Mouse (Mus musculus) gastrocnemius, adult 18-20 months (tissue): ENCODE results near the gene Rexo2. TPM values are rescaled to one million over a fixed set of nuclear protein-coding genes. Genes with fewer than 3 reads are reported as not detected.
A peak's percentile ranks its signal among the peaks of the same experiment; 100 is the strongest.
"Not testable (repeated sequence)": the region's sequence is repeated elsewhere in the genome, so short reads cannot be mapped to it uniquely, and the experiment has no call there.

Source experiments
- DNase-seq: peaks from one replicate; pipeline ENCODE4 v3.0.0; 2021; ENCODE audit warnings: low spot score
- long read RNA-seq, 2 experiments: library from polyadenylated mRNA; stranded (forward); transcript quantifications; one replicate each; pipeline ENCODE4 v2.0.0; 2021
- total RNA-seq, 2 experiments: library from RNA; stranded (reverse); gene quantifications; 2 replicates each; pipeline ENCODE4 v1.2.3; 2021

Rexo2 gene
- total RNA-seq, result 10 to 100 TPM; 65.9 to 69.0 TPM
- long read RNA-seq, experiment 1, transcript Rexo2-201 (7 exons, 1,077 nt), result major isoform, 109 of 130 reads
- long read RNA-seq, experiment 1, transcript Rexo2-205 (3 exons, 553 nt), result minor isoform, 10 of 130 reads
- long read RNA-seq, experiment 1, partial matches to known transcripts, result 1 of 130 reads
- long read RNA-seq, experiment 1, other reads (novel, unspliced or antisense), result 6 of 130 reads
- long read RNA-seq, experiment 2, transcript Rexo2-202 (4 exons, 1,780 nt), result minor isoform, 10 of 128 reads
- long read RNA-seq, experiment 2, transcript Rexo2-201 (7 exons, 1,077 nt), result major isoform, 105 of 128 reads
- long read RNA-seq, experiment 2, transcript Rexo2-205 (3 exons, 553 nt), result minor isoform, 5 of 128 reads
- long read RNA-seq, experiment 2, partial matches to known transcripts, result 2 of 128 reads
- long read RNA-seq, experiment 2, other reads (novel, unspliced or antisense), result 6 of 128 reads

GRCm38 (mm10) chr9:48480411-48481213 lies at the start of gene Rexo2:
Rexo2 (minus strand) TSS chr9:48480623.
- DNase-seq, result peak; percentile 95

DNA sequence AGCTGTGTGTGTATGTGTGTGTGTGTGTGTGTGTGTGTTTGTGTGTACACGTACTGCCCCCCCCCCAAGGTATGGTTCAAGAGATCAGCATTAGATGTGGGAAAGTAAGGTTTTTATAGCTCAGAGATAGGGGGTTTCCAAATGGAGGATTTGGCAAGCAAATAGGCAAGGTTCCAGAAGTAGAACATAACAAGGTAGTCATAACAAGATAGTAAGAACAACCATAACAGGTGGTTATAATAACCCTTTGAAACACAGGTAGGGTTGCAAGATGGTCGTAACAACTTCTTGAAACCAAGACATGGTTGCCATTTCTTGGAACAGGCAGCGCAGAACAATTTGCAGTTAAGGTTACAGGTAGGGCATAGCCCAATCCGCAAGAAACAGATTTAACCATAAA lies 46.1 kb upstream of the Rexo2 start:
- no peak for DNase-seq

GRCm38 (mm10) chr9:48525566-48525965 lies 45.1 kb upstream of the Rexo2 start:
- no peak for DNase-seq

DNA sequence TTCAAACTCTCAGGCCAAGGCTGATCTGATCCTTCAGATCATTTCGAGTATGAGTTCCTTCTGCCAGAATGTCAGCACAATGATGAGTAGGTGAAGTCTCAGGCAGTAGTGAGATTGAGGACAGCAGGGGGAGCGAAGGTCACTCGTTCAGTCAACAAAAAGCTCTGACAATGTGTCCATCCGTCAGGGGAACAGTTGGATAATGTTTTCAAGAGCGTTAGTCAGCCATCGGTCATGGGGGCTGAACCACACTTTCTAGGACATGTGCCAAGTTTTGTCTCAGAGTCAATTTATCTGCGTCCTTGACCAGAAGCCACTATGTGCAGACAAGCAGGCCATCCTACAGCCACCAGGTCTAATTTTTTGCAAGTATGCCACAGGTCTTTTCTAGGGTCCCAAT lies 40.0 kb upstream of the Rexo2 start:
- DNase-seq, result not testable (repeated sequence)

- DNase-seq, result no peak
These were observed 37.1 kb upstream of the Rexo2 start for GRCm38 (mm10) chr9:48517372-48518130.

- DNase-seq, result no peak
These were observed 36.4 kb upstream of the Rexo2 start for GRCm38 (mm10) chr9:48516615-48517371.

- no peak for DNase-seq
These were observed 34.9 kb upstream of the Rexo2 start for GRCm38 (mm10) chr9:48515332-48515731.

DNA sequence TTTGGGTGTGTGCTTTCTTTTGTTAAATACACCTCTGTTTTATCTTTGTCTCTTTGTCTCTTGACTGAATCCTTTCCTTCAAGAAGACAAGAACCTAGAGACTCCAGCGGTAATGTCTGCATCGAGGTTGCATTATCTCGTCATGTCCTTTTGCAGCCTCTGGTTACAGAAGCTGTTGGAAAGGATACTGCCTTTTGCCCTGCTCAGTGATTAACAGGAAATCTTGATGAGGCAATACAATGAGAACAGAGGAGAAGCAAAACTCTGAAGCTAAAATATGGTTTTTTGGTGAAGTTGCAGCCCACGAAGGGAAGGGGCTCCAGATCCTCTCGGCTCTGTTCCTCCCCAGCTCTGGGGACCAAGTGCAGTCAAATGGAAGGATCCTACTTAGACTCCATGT lies 29.7 kb upstream of the Rexo2 start:
- no peak for DNase-seq

DNA sequence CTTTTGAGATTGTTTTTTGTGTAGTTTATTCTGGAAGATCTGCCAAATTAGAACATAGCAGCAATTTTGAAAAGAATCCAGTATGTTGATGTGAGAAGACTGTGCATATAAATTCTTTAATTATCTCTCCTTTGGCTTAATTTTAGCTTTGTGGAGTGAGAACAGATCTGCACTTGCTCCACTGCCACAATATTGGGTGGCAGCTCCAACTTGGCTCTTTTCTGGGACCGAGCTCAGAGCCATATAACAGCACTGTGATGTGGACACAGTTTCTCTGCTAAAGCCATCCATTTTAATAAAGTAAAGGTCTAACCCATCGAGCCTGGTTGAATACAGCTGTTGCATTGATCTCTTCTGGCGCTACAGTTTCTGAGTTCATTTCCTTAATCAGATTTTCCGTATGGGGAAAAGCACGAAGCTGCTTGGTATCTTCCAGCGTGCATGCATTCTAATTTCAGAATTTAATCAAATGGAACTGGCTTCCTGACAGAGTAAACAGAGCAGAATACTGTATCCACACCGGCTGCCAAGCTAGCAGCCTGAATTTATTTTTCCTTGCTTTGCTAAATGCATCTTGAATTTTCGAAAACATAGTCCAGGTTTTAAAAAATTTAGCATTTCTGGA lies 24.4 kb upstream of the Rexo2 start:
- DNase-seq, result no peak

DNA sequence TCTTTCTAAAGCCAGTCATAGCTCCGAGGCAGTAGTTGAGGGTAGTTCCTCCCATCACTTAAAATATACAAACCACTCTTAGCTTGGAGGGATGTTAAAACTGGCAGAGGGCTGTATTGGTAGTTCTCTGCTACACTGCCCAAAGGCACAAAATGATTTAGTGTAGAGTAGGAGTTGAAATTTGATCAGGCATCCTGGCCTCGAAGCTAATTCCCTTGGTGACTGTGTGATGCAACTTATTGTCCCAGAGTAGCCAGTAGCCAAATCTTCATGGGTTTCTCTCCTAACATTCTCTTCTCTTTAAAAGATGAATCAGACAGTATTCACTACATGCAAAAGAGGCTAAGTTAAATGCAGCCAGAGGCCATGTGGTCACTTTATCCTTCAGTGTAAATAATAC lies 22.6 kb upstream of the Rexo2 start:
- DNase-seq, result no peak

DNA sequence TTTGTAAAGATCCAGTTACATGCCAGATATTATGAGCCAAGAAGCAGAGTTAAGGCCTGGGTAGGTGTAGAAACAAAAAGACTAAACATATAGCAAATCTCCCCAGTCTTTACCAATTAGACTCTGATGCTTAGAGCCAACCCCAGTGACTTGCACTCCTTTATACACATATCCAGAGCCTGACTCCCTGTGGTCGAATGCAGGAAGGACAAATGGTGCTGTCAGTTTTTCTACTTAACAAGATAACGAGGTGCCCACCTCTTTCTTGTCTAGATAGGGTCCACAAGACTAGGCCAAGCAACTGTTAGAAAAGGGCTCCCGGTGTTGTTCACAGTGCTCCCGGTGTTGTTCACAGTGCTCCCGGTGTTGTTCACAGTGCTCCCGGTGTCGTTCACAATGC lies 20.8 kb upstream of the Rexo2 start:
- DNase-seq, result no peak

DNA sequence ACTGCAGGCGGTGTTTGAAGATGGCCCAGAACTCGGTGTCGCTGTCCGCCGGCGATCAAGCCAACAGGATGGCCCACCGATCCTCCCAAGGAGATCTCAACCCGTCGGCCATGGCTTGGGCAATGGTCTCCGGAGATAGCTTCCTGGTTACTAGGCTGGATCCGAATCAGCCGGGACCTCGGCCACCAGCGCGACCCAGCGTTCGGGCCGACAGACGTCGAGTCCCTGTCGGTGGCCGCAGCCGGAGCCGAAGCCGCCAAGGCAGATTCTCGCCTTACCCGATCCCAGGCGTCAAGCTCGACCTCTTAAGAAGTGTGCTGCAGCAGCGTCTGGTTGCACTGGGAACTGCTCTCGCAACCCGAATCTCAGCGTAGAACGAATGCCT lies 15.1 kb upstream of the Rexo2 start:
- DNase-seq, result no peak

GRCm38 (mm10) chr9:48494817-48495547 lies 14.6 kb upstream of the Rexo2 start, which contains the start of the genes Rbm7 and Gm5617:
Rbm7 (minus strand) TSS chr9:48495299.
Gm5617 (plus strand) TSS chr9:48495442.
- peak; percentile 94 for DNase-seq

- no peak for DNase-seq
These were observed 1.1 kb upstream of the Rexo2 start for GRCm38 (mm10) chr9:48481214-48482134.

GRCm38 (mm10) chr9:48479838-48480410 lies 499 bp downstream of the Rexo2 start:
- DNase-seq, result no peak

- DNase-seq, result no peak
These were observed 1.6 kb downstream of the Rexo2 start for GRCm38 (mm10) chr9:48478808-48479207.

DNA sequence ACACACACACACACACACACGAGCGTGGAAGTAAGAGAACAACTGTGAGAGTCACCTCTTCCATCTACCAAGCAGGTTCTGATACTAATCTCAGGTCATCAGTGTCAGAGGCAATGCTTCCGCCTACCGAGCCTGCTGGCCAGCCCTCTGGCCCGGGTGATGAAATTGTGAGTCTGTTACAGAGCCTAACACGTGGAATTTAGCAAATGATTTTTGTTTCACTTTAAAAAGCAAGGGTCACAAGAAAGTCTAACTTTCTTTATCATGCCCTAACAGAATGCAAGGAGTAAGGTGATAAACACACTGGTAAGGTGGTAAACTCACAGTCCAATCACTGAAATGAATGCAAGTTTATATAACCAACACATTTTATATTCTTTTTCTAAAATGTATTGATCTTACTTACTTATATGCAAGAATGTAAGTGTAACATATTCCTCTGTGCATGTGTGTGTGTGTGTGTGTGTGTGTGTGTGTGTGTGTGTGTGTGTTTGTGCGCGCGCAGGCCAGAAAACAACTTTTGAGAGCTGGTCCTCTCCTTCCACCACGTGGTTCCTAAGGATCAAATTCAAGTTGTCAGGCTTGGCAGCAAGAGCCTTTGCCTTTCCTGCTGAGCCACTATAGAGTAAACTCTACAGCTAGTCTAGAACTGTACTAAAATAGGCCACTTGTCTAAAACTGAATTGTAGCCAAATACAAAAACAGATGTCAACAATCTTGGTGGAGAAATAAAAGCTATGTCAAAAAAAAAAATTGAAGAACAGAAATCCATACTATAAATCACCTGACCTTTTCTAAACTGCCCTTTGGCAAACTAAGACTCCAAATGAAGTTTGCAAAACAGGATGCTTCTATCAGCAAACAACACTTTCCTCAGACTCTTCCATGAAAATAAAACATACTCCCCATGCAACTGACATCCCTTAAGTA lies 3.9 kb downstream of the Rexo2 start:
- no peak for DNase-seq
